Mouse (Mus musculus): ENCODE measurements at regions not wholly inside any gene's neighbourhood (a gene's known extent, or its start where the extent isn't known, plus 50 kb on each side); places are given as distances from the start of the nearest gene placed in this dataset.
A peak's percentile ranks its signal among the peaks of the same experiment; 100 is the strongest.

GRCm38 (mm10) chr13:60303561-60303960 lies 126.4 kb upstream of the Gas1 start:
- DNase-seq, result no peak

DNA sequence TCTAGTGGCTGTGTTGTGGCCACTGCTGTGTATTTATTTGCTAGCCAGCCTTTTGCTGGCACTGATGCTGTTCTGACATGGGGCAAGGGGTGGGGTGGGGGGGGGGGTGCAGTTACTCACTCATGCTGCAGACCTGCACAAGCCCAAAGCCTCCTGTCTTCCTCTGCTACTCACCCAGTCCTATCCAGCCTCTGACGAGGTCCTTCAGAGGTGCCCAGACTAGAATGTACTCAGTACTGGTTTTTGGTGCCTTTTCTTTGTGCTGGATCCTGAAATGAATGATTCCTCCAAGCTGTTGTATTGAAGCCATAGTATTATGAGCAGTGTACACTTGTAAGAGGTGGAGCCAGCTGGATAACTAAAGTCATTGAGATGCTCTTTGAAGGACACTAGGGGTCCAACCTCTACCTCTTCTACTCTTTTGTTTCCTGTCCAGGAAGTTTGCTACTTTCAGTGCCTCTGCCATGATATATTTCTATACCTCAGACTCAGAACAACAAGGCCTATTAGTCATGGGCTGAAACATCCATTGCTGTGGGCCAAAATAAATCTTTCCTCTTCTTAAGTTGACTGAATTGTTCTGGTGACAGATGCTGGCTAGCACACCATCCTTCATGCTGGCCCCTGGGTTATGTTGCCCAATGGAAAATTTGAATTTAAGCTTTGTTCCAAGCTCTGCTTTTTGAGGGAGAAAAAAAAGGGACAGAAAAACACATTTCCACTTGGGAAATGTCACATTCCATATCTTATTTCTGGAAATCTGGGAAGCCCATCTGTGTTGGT lies 128.1 kb upstream of the Gas1 start:
- DNase-seq, result no peak

DNA sequence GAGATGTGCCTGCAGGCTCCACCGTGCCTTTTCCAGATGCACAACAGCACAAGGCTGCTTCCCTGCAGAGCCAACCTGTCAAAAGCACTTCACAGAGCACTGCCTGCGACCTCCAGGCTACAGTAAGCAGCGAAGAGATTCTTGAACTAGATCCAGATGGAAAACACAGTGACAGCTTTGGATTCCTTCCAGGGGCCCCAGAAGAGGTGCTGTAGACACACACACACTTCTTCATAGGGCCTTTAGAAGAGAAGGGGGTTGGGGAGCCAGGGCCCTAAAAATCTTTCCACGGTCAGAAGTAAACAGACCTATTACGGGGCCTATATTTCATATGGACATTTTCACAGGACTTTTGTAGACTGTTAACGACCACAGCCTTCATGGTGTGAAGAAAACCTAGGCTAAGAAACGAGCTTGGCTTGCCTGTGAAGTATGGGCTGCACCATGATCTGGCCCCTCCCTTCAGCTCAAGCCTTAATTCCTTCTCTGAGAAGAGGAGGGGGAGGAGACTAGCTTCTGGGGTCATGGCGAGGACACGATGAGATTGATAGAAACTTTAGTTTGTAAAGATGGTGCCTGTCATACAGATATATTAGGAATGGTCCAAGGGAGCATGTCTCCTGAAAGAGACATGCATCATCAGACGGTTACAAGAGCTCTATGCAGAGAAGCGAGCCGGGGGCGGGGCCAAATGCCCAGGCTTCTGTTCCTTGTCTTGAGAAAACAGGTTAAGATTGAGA lies 131.1 kb upstream of the Gas1 start:
- DNase-seq, result no peak

DNA sequence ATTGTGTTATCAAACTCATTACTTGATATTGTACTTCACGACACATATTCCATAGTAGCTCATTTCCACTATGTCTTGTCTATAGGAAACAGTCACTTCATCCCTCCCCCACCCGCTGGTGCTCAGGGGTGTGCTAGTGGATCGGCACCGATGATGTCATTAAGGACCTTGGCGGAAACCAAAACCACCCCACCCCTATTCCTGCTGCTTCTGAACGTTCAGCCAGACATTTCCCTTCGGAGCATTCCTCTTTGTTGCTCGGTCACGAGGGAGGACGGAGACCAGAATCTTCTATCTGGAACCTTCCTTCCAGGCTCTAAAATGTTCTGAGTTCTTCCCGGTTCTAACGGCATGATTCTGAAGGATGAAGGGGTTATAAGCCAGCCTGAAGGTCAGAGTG lies 132.3 kb upstream of the Gas1 start:
- DNase-seq, result no peak

- DNase-seq, result no peak
These were observed 132.8 kb upstream of the Gas1 start for GRCm38 (mm10) chr13:60309926-60310325.

DNA sequence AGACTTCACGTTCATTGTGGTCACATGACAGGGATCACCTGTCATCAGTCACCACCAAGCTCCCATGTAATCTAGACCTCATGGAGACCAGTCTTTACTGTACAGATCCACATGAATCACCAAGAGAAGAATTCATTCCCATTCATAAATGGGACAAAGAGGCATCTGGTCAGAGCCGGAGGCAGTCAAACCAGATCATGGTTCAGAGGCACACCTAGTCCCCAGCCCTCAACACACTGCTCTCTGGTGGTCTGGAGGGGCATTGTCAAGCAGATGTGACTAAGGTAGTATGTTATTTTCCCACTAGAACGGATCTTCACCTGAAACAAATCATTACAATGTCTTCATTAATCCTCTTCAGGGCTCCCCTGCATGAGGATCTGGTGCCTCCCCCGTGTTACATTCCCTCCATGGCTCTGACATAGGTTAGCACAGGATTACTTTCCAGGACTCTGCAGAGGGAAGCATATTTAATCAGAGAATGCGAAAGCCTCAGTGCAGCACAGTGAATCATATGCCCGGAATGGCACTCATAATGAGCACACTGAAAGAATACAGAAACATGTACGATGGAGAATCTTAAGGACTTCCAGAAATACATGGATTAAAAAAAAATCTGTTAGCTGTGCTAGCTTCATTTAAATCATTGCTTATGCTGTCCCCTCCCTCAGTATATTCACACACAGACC lies 135.4 kb upstream of the Gas1 start:
- no peak for DNase-seq

GRCm38 (mm10) chr13:60318436-60319020 lies 141.4 kb upstream of the Gas1 start:
- peak; percentile 32 for DNase-seq

DNA sequence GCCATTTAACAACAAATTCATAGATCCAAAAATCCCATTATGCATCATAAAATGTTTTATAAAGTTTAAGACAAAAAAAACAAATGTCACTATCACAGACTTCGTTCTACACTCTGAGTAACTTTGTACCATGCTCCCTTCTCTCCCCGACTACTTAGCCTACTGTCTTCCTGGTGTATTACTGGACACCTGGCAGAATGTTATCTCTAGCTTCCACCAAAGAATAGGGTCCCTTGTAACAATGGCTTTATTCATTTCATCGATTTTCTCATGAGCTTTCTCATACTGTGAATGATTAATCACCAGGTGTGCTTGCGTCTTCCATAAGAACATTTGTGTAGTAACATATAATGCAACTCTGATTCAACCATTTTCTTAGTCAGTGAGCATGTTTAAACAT lies 142.1 kb upstream of the Gas1 start:
- DNase-seq, result no peak

DNA sequence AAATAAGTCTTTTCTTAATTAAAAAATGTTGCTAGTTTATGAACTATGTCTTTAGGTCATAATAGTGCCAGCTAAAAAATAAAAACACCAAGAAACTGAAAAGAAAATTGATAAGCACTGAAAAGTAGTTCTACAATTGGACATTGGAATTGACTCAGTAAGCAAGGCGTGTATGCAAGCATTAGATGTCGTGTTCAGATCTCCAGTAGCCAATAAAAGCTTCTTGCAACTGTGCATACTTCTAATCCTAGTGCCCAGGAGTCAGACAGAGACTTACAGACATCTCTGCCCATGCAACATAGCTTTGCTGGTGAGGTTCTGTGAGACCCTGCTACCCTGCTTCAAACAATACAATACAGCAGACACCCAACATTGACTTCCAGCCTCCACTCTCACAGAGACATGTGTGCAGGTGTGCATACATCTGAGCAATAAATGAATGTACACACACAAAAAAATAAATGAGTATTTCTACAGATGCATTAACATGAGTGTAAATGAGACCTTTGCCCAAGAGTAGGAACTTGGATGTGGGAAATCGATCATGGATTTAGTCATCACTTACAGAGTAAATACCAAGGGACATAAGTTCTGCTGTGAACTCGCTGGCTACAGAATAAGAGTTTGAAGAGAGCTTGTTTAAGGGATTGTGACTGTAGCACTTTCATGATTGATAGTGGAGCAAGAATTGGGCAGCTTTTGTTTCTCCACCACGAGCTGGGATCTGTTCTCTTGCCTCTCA lies 142.9 kb upstream of the Gas1 start:
- no peak for DNase-seq

DNA sequence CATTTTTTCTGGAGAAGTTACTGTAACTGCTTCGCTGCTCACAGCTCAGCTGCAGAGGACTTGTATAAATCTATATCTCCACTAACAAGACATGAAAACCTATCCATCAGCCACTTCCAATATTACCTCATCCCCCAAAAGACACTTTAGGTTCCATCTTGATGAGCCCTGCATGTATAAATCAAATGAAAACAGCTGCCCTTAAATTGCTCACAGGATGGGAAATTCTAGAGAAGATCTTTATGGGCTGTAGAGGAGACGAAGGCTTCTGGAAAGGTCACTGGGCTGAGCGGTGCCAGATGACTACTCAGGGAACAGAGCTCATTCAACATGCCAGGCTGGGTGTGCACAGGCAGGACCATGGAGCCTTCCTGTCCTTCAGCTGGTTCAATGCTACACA lies 145.4 kb upstream of the Gas1 start:
- peak; percentile 39 for DNase-seq

- no peak for DNase-seq
These were observed 153.5 kb upstream of the Gas1 start for GRCm38 (mm10) chr13:60330475-60331258.

GRCm38 (mm10) chr13:60336196-60336595 lies 159.0 kb upstream of the Gas1 start:
- DNase-seq, result no peak

DNA sequence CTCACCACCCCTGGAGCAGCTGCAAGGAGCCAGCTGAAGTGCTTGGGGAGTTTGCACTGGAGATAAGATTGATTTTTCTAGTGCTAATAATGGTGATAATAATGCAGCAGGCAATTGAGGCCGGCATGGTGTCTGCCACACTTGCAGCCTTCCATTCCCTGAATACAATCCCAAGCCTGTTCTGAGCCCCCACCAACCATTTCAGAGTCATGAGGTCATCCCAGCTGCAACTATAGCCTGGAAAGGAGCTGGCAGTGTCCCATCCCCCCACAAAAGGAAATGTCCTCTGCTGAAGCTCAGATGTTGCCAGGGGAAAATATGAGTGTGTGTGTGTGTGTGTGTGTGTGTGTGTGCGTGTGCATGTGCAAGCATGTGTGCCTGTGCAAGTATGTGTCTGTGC lies 160.2 kb upstream of the Gas1 start:
- no peak for DNase-seq

DNA sequence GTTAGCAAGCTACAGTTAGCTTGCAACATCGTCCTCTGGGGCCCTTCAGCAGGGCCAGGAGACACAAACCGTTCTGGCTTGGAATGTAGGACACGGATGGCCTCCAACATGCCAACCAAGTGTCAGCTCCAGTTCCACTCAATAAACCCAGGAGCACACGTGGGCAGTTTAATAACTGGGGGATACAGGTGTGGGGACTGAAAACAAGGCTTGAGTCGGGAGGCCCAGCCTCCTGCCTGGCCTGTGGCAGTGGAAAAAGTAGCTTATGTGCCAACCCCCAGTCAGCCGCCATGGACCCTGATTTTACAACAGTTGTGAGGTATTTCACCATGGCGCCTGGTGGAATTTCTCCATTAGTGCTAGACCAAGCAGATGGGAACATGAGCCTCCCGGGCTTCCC lies 160.9 kb upstream of the Gas1 start:
- peak; percentile 33 for DNase-seq

DNA sequence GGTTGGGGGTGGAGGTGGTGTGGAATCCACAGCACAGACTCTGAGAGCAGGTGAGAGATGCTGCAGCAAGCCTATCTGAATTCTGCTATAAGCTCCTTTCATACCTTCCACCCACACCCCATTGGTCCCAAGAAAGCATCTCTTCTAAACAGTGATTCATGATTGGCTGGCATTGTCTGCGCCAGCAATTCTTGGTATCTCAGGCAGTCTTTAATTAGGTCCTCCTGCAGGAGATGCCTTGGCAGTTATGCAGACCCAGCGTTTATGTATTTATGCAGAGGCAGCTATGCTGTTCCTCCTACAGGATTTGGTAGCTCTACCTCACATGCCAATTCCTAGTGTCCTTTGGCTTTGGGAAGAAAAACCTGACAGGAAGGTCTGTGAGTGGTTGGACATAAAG lies 162.9 kb upstream of the Gas1 start:
- no peak for DNase-seq

- DNase-seq, result peak; percentile 72
These were observed 170.7 kb upstream of the Gas1 start for GRCm38 (mm10) chr13:60347881-60348280.

DNA sequence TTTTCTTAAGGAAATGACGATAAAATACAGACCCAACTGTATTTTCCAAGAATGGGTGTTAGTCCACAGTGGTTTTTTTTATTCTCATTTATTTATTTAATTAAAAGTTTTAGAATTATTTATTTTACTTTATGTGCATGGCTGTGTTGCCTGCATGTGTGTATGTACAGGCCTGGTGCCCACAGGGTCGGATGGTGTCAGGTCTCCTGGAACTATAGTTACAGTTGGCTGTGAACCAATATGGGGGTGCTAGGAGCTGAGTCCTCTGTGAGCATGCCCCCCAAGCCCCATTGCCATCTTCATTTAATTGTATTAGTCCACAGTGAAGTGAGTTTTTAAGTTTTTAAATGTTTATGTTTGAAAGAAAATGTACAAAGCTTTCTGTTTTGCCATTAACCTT lies 171.3 kb upstream of the Gas1 start:
- no peak for DNase-seq

DNA sequence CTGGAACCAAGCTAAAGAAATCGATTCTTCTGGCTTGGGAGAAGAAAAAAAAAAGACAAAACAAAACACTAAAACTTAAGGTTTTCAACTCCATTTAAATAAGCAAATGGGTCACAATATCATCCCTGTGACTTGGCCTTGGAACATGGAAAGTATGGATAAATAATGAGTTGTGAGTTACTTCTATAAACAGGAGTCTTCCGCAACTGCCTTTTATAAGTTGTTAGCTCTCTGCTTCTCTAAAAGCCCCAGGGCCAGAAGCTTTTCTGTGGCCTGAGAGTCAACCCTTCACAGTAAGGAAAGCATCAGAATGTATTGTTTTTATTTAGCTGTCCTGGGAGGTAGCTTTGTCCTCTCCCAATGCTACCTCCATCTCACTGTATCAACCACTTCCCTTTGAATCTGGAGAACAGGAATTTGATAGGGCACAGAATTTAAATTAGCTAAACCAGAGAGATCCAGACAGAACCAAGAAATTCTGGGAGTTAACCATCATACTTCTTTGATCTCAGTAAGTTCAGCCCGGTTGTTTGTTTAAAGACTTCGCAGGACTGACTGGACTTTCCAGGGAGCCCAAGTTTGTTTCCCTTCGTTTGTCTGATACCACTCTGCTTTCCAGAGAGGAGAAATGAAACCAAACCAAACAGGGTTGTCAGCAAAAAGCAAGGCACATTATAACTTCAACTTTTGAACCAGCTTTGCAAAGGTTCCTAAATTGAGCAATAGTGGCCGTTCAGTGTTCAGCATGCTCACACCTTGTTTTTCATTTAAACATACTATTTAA lies 178.7 kb upstream of the Gas1 start:
- DNase-seq, result no peak

DNA sequence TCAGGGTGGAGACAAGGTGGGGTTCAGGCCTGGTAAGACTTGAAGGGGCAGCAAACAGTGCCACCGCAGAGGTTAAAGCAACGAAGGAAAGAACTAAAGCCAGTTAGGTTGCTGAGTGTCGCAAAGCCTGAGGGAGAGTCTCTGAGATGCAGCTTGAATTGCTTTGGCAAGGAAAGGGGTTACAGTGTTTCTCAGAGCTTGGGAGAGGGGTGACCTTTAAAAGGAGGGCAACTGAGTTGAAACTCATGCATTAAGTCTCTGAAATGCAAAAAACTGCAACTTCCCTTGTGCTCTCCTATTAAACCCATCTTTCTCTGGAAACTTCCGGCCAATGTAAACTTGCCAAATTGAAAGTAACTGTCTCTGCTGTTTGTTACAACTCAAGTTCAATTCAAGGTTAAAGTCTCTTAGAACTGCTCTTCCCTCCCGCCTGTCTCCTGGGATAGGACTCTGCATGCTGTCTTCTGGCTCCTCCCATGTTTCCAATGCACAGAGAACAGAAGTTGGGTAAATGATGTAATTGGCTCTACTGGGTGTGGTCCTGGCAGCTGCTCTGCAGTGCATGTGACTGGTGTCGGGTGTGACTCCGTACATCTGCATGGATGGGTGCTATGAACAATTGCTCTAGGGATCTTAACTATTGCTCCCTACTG lies 181.4 kb upstream of the Gas1 start:
- peak; percentile 31 for DNase-seq

Measured in gastrocnemius, postnatal 25 days (tissue).